Mouse (Mus musculus) liver, postnatal 0 days (tissue): ENCODE results near the gene C2cd4a. TPM values are rescaled to one million over a fixed set of nuclear protein-coding genes. Genes with fewer than 3 reads are reported as not detected.

ENCODE experiments used
- ATAC-seq: fragments of 200-750 bp; cut with Nextera tagmentation; 2 replicates; pipeline ENCODE4 v1.8.0; 2017; ENCODE audit warnings: mild to moderate bottlenecking, moderate library complexity
- DNase-seq: peaks from one replicate; pipeline ENCODE4 v3.0.0-alpha.2; 2016
- H3K27ac ChIP-seq: fragments of 300-500 bp; sonication (generic); 2 replicates; pipeline ENCODE4 v1.5.1; 2014; ENCODE audit warnings: antibody characterized with exemption, moderate library complexity, mild to moderate bottlenecking, low read depth
- H3K27me3 ChIP-seq: fragments of 300-500 bp; sonication (generic); 2 replicates; pipeline ENCODE4 v1.6.1; 2014; ENCODE audit warnings: low read length, control low read depth, mixed read lengths; ENCODE audit not compliant: insufficient read depth
- H3K36me3 ChIP-seq: fragments of 300-500 bp; sonication (generic); replicated peaks from 2 replicates; pipeline ENCODE4 v1.6.1; 2014; ENCODE audit warnings: mild to moderate bottlenecking, control low read depth, low read length, moderate library complexity, mixed read lengths; ENCODE audit not compliant: insufficient read depth
- H3K4me1 ChIP-seq: fragments of 300-500 bp; sonication (generic); 2 replicates; pipeline ENCODE4 v1.6.1; 2014; ENCODE audit warnings: antibody characterized with exemption, mild to moderate bottlenecking, control low read depth; ENCODE audit not compliant: insufficient read depth
- H3K4me2 ChIP-seq: fragments of 300-500 bp; sonication (generic); 2 replicates; pipeline ENCODE4 v1.6.1; 2014; ENCODE audit warnings: low read depth, mild to moderate bottlenecking, low read length, moderate library complexity, mixed read lengths
- H3K4me3 ChIP-seq: fragments of 300-500 bp; sonication (generic); 2 replicates; pipeline ENCODE4 v1.5.1; 2014; ENCODE audit warnings: low read depth, low read length
- H3K9ac ChIP-seq: fragments of 300-500 bp; sonication (generic); replicated peaks from 2 replicates; pipeline ENCODE4 v1.6.1; 2014; ENCODE audit warnings: mild to moderate bottlenecking, moderate library complexity
- H3K9me3 ChIP-seq: fragments of 300-500 bp; sonication (generic); 2 replicates; pipeline ENCODE4 v1.6.1; 2016; ENCODE audit warnings: mild to moderate bottlenecking, control low read depth, low read length, mixed read lengths
- CTCF ChIP-seq: sonication (generic); IDR thresholded peaks from 2 replicates; pipeline ENCODE4 v1.5.1; 2016; ENCODE audit warnings: antibody characterized with exemption, low read depth
- EP300 ChIP-seq: IDR thresholded peaks from 2 replicates; pipeline ENCODE4 v1.6.1; 2016; ENCODE audit warnings: antibody characterized with exemption, low read depth, mild to moderate bottlenecking
- WGBS: fragments of 180-500 bp; shearing (Covaris S2); extraction: QIAGEN DNeasy Blood & Tissue Kit; methylation state at CpG from one replicate; pipeline ENCODE4 v1.1.7; 2014; ENCODE audit not compliant: insufficient replicate concordance; 5-methylcytosine and 5-hydroxymethylcytosine counted together
- polyA plus RNA-seq: library from polyadenylated mRNA; unstranded; fragments of >200 nt; fragmentation: Nextera tagmentation; extraction: Ambion mirVana; gene quantifications from 2 replicates; pipeline ENCODE4 v1.2.1, GENCODE M21; 2015

C2cd4a gene
- polyA plus RNA-seq, 1 experiment from 2014 or later: 0.89 TPM

- DNase-seq (no peak), ATAC-seq (peak; percentile 77)
- Histone ChIP-seq H3K4me3 (no peak overlapping the region), H3K4me2 (no peak overlapping the region), H3K9me3 (0 out of 2 replicates have a peak, but pooled peaks cover 3% of the 10 kb centered on the region), H3K4me1 (peaks cover 6% of the 10 kb centered on the region), H3K27me3 (no peaks in the 10 kb centered on the region), H3K36me3 (no peaks in the 10 kb centered on the region), H3K27ac (no peak overlapping the region), H3K9ac (no peak overlapping the region)
- 47% methylated on average over 2 of the region's 2 CpGs for WGBS
- no peak for TF ChIP-seq EP300
- no peak for TF ChIP-seq CTCF
Observed at GRCm38 (mm10) chr9:67816172-67816928, 15.8 kb downstream of the C2cd4a start.

DNA sequence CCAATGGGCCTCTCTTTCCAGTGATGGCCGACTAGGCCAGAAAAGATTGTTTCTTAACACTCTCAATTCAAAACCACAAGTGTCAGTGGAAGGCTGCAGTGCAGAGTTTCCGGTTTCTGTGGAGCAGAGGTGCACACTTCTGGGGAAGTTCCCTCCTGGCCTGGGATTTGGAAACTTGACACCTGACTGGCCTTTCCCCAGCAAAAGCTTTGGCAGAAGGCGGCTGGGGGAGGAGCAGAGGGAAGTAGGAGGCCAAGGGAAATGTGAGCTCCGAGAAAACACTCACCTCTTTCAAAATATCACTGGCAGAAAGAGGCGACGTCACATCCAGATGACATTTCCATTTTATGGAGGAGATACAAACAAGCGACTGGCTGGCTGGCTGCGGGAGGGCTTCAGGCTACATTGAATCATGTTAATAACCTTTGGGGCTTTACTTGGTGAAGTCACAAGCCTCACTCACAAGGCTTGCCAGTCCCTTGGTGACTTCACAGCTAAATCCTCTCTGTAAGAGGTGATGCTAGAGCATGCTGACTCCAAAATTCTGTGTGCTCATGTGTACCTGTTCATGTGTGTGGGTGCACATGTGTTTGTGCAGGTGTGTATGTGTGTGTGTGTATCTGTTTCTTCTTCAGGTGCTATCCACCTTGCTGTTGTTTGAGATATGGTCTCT, 18.3 kb downstream of the C2cd4a start:
- Histone ChIP-seq H3K9me3 (no peaks in the 10 kb centered on the region), H3K9ac (no peak overlapping the region), H3K4me2 (no peak overlapping the region), H3K27ac (peak overlapping the region; percentile 11; the same call in 1 of the 2 replicates), H3K4me1 (peaks cover 6% of the 10 kb centered on the region), H3K4me3 (no peak overlapping the region), H3K27me3 (no peaks in the 10 kb centered on the region), H3K36me3 (no peaks in the 10 kb centered on the region)
- ATAC-seq: peak; percentile 78
- DNase-seq: peak; percentile 71
- WGBS: 9% methylated on average over 8 of the region's 8 CpGs
- no peak for TF ChIP-seq CTCF
- no peak; the same call in 1 of the 2 replicates for TF ChIP-seq EP300

- no peak overlapping the region for H3K9ac ChIP-seq
- H3K9me3 ChIP-seq: no peaks in the 10 kb centered on the region
- H3K4me2 ChIP-seq: no peak overlapping the region
- no peak for TF ChIP-seq EP300
- TF ChIP-seq CTCF: no peak
- H3K4me1 ChIP-seq: peaks cover 6% of the 10 kb centered on the region
- H3K4me3 ChIP-seq: no peak overlapping the region
- H3K36me3 ChIP-seq: no peaks in the 10 kb centered on the region
- ATAC-seq (no peak), DNase-seq (no peak)
- WGBS: 75% methylated on average over 4 of the region's 4 CpGs
- H3K27ac ChIP-seq: no peak overlapping the region
- no peaks in the 10 kb centered on the region for H3K27me3 ChIP-seq
Observed at GRCm38 (mm10) chr9:67813171-67813570, 19.0 kb downstream of the C2cd4a start.

GRCm38 (mm10) chr9:67811116-67811515, 21.0 kb downstream of the C2cd4a start:
- no peak overlapping the region for H3K4me2 ChIP-seq

DNA sequence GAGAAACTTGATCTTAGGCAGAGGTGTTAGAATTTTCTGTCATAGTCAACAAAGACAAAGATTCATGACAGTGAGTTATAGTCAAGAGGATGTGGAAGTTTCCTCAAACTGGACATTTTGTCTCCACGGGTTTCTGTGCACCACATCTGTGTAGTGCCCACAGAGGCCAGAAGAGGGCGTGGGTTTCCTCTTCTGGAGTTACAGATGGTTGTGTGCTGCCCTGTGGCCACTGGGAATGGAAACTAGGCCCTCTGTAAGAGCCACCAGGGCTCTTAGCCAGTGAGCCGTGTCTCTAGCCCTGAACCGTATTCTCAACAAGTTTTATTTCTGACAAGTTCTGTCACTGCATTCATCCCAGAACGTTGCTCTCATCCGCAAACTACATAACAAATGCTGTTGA, 21.6 kb downstream of the C2cd4a start:
- Histone ChIP-seq H3K27ac (no peak overlapping the region), H3K4me1 (peaks cover 3% of the 10 kb centered on the region), H3K4me3 (no peak overlapping the region), H3K9ac (no peak overlapping the region), H3K36me3 (no peaks in the 10 kb centered on the region), H3K9me3 (no peaks in the 10 kb centered on the region), H3K4me2 (no peak overlapping the region), H3K27me3 (no peaks in the 10 kb centered on the region)
- no peak for ATAC-seq
- no peak for DNase-seq
- TF ChIP-seq CTCF (peak; percentile 20; the same call in 1 of the 2 replicates), EP300 (no peak)
- WGBS: 57% methylated on average over 6 of the region's 6 CpGs

More at GRCm38 (mm10) chr9:67811116-67811515, 21.0 kb downstream of the C2cd4a start:
- Histone ChIP-seq H3K4me1 (peaks cover 3% of the 10 kb centered on the region), H3K4me3 (no peak overlapping the region), H3K27ac (no peak overlapping the region), H3K9ac (no peak overlapping the region), H3K27me3 (no peaks in the 10 kb centered on the region), H3K36me3 (no peaks in the 10 kb centered on the region), H3K9me3 (no peaks in the 10 kb centered on the region)
- no peak for TF ChIP-seq CTCF
- no peak for TF ChIP-seq EP300
- no peak for DNase-seq
- WGBS: 81% methylated on average over 3 of the region's 3 CpGs
- no peak for ATAC-seq

DNA sequence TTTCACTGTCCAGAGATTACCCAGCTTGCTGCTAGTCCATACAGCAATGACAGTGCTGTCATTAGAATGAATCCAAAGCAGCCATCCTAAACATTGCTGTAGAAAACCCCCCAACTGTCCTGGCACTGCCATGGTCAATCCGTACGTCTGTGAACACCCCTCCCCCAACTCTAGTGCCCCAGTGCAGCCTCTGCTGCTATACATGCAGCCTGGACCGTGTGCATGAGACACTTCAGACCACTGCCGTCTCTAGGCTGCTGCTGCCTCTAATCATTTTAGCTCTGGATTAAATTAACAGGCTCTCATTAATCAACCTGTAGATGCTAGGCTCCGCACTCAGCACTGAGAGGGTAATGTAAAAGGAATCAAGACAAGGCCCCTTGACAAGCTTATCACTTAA, 25.1 kb downstream of the C2cd4a start:
- no peaks in the 10 kb centered on the region for H3K9me3 ChIP-seq
- no peak overlapping the region for H3K9ac ChIP-seq
- DNase-seq (no peak), ATAC-seq (no peak)
- no peak for TF ChIP-seq EP300
- no peak for TF ChIP-seq CTCF
- H3K4me2 ChIP-seq: no peak overlapping the region
- H3K27me3 ChIP-seq: no peaks in the 10 kb centered on the region
- H3K36me3 ChIP-seq: no peaks in the 10 kb centered on the region
- no peaks in the 10 kb centered on the region for H3K4me1 ChIP-seq
- no peak overlapping the region for H3K4me3 ChIP-seq
- 66% methylated on average over 5 of the region's 5 CpGs for WGBS
- H3K27ac ChIP-seq: no peak overlapping the region
